In the genomic region with DNA sequence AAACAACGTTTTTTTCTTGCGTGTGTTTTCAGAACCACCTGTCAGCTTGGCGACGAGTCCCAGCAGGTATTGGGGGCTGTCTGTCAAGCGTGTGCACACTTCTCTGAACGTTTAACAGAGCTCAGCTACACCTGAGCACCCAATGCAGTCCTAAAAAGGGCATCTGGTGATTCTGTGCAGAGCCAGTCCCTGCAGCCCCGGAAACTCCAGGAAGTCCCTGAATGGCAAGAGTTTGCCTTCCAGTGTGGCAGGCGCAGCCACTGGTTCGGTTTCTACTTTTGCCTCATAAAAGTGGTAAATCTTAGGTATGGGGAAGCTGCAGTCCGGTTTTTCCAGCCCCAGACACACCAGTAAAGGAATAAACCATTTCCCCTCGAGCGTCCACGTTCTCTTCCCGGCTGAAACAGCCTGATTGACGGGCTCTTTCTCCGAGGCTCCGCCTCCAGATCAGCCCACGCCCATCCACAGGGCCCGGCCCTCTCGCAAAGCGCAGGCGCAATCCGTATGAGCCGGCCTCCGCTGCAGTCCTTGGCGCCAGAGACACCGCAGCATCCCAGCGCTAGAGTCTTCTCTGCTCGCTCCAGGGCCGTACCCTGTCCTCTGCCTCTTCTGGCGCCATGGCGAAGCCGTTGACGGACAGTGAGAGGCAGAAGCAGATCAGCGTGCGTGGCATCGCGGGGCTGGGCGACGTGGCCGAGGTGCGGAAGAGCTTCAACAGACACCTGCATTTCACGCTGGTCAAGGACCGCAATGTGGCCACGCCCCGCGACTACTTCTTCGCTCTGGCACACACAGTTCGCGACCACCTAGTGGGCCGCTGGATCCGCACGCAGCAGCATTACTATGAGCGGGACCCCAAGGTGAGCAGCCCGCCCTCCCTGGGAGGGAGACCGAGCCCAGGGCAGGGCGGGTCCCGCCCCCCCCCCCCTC, we compare ENCODE assay signal across 8 mouse cellular contexts. TPM values are rescaled to one million over a fixed set of nuclear protein-coding genes. Genes with fewer than 3 reads are reported as not detected.
A peak's percentile ranks its signal among the peaks of the same experiment; 100 is the strongest.
DNase-seq lines count a peak whose midpoint lies in the region; ATAC-seq and TF ChIP-seq lines count a peak whose summit lies in the region.

Pygb (plus strand) TSS at position 485 of the 930 bp plus-strand sequence.

- H3K9me3 ChIP-seq in forebrain, postnatal 0 days (ENCODE audit: low read length): no peaks in the 10 kb centered on the region
- H3K9me3 ChIP-seq in lung, embryonic 16.5 days (ENCODE audit: control insufficient read depth, low read length): no peaks in the 10 kb centered on the region

- H3K36me3 ChIP-seq in forebrain, postnatal 0 days (ENCODE audit: insufficient read depth): no peaks in the 10 kb centered on the region; the same call in 1 of the 2 replicates
- H3K36me3 ChIP-seq in lung, embryonic 16.5 days (ENCODE audit: control insufficient read depth, insufficient read depth, low read length): no peaks in the 10 kb centered on the region

- under 1% methylated on average over 58 of the region's 58 CpGs for WGBS in cerebellum, adult 2 months
- 3% methylated on average over 58 of the region's 58 CpGs for WGBS in forebrain, postnatal 0 days
- 1% methylated on average over 57 of the region's 58 CpGs for WGBS in lung, embryonic 16.5 days

- peaks cover 6% of the 10 kb centered on the region for H3K4me1 ChIP-seq in cerebellum, adult 2 months (ENCODE audit: control insufficient read depth, insufficient read depth, low read length)
- peaks cover 12% of the 10 kb centered on the region for H3K4me1 ChIP-seq in forebrain, postnatal 0 days (ENCODE audit: insufficient read depth)
- peaks cover 18% of the 10 kb centered on the region for H3K4me1 ChIP-seq in lung, embryonic 16.5 days (replicated peaks; ENCODE audit: control insufficient read depth, insufficient read depth, low read length)

- peak; percentile 98 for ATAC-seq in forebrain, postnatal 0 days
- peak; percentile 97 for ATAC-seq in lung, embryonic 16.5 days (ENCODE audit: low read depth)

- peak; percentile 62 for DNase-seq in MEL-GATA-1-ER (ENCODE audit: extremely low read depth, low read depth)
- DNase-seq in cerebellum, adult 2 months: peak; percentile 86 to 88
- DNase-seq in forebrain, postnatal 0 days: peak; percentile 94
- peak; percentile 90 for DNase-seq in heart, postnatal 4 days
- peak; percentile 73 to 85 for DNase-seq in layer of hippocampus, adult 8-10 months (ENCODE audit: low spot score in 2 of 2)
- peak; percentile 87 for DNase-seq in ovary, postnatal 36 days (ENCODE audit: low spot score)
- peak; percentile 83 for DNase-seq in thymus, postnatal 25 days

- H3K4me3 ChIP-seq in cerebellum, adult 2 months (replicated peaks; ENCODE audit: insufficient read depth, low read depth, low read length): peak within 1 kb of the TSS; percentile 75
- H3K4me3 ChIP-seq in forebrain, postnatal 0 days (ENCODE audit: low read depth, low read length): peak within 1 kb of the TSS; percentile 88
- peak within 1 kb of the TSS; percentile 86 for H3K4me3 ChIP-seq in lung, embryonic 16.5 days (ENCODE audit: low read length)

- H3K27ac ChIP-seq in cerebellum, adult 2 months (ENCODE audit: insufficient read depth, low read length): peak within 1 kb of the TSS; percentile 10
- H3K27ac ChIP-seq in forebrain, postnatal 0 days (ENCODE audit: low read depth, low read length): peak within 1 kb of the TSS; percentile 79
- H3K27ac ChIP-seq in lung, embryonic 16.5 days (ENCODE audit: low read length): peak within 1 kb of the TSS; percentile 69

- peak within 1 kb of the TSS; percentile 70 for H3K9ac ChIP-seq in forebrain, postnatal 0 days
- peak within 1 kb of the TSS; percentile 79 for H3K9ac ChIP-seq in lung, embryonic 16.5 days (ENCODE audit: low read length)

- no peaks in the 10 kb centered on the region for H3K27me3 ChIP-seq in cerebellum, adult 2 months (ENCODE audit: control insufficient read depth, insufficient read depth, low read length)
- no peaks in the 10 kb centered on the region for H3K27me3 ChIP-seq in forebrain, postnatal 0 days (ENCODE audit: insufficient read depth, low read length)
- no peaks in the 10 kb centered on the region for H3K27me3 ChIP-seq in lung, embryonic 16.5 days (ENCODE audit: control insufficient read depth, insufficient read depth, low read depth, low read length)

- H3K4me2 ChIP-seq in forebrain, postnatal 0 days (ENCODE audit: low read depth): peak within 1 kb of the TSS; percentile 83
- H3K4me2 ChIP-seq in lung, embryonic 16.5 days (ENCODE audit: low read depth, low read length): peak within 1 kb of the TSS; percentile 77

- TF ChIP-seq POLR2A in cerebellum, adult 2 months (IDR thresholded peaks at IDR 0.05; ENCODE audit: borderline replicate concordance, insufficient read depth, low read length): peak; percentile 99

- TF ChIP-seq CTCF in cerebellum, adult 2 months (IDR thresholded peaks at IDR 0.05; ENCODE audit: borderline replicate concordance, insufficient read depth, low read depth, low read length): no peak
- TF ChIP-seq CTCF in forebrain, postnatal 0 days (IDR thresholded peaks at IDR 0.05; ENCODE audit: low read depth): peak; percentile 5

RNA-seq across cellular contexts. Expression of gene Pygb, which starts in this region (rescaled TPM):
- 134 and 144 TPM in 2 replicates for polyA plus RNA-seq in cerebellum, adult 2 months (2012; rRNA removed)
- 146 and 174 TPM in 2 replicates for total RNA-seq in forebrain, postnatal 0 days (2014; rRNA removed)
- polyA plus RNA-seq in forebrain, postnatal 0 days (2015; fragmentation: Nextera tagmentation; extraction: Ambion mirVana): 81.3 and 102 TPM in 2 replicates
- 100 to 1,000 TPM; 344 to 352 TPM for total RNA-seq in heart, postnatal 4 days (2021)
- total RNA-seq in layer of hippocampus, adult 8-10 months (2022): 100 to 1,000 TPM; 197 to 249 (median 221) TPM
- polyA plus RNA-seq in lung, embryonic 16.5 days (2015; fragmentation: Nextera tagmentation; extraction: Ambion mirVana): 92.4 and 94.3 TPM in 2 replicates

Comparison
In these comparisons a context has a peak if more than half of its experiments do, and no peak if none do; other contexts are left out.
1. Peak in every context shown above with its lines: DNase-seq, ATAC-seq, H3K4me3 ChIP-seq and H3K27ac ChIP-seq.
2. H3K27ac ChIP-seq: peak in every context shown above with its lines; median percentile 79 in forebrain, postnatal 0 days; 69 in lung, embryonic 16.5 days; 10 in cerebellum, adult 2 months.